Mouse (Mus musculus) brain, embryonic 14.5 days (tissue): ENCODE results near the gene Fxyd2.

Experiments used
- CTCF ChIP-seq: fragments of 200-500 bp; IDR thresholded peaks from 2 replicates; pipeline ENCODE4 v1.5.1; 2012; ENCODE audit warnings: inconsistent platforms, mild to moderate bottlenecking, moderate library complexity, borderline replicate concordance; ENCODE audit not compliant: insufficient read depth, insufficient read length; ENCODE audit errors: extremely low read depth
- POLR2A ChIP-seq: fragments of 200-500 bp; IDR thresholded peaks from 2 replicates; pipeline ENCODE4 v1.6.1; 2012; ENCODE audit warnings: mild to moderate bottlenecking, inconsistent platforms, borderline replicate concordance; ENCODE audit not compliant: poor library complexity, insufficient read depth, insufficient read length, severe bottlenecking; ENCODE audit errors: extremely low read depth

GRCm38 (mm10) chr9:45454889-45455610 lies 55.6 kb downstream of the Fxyd2 start:
- TF ChIP-seq CTCF, result no peak
- no peak for TF ChIP-seq POLR2A
